Mouse (Mus musculus): ENCODE measurements around the gene Cd72.
"Not testable (repeated sequence)": the region's sequence is repeated elsewhere in the genome, so short reads cannot be mapped to it uniquely, and the experiment has no call there.

Gene Cd72

DNA sequence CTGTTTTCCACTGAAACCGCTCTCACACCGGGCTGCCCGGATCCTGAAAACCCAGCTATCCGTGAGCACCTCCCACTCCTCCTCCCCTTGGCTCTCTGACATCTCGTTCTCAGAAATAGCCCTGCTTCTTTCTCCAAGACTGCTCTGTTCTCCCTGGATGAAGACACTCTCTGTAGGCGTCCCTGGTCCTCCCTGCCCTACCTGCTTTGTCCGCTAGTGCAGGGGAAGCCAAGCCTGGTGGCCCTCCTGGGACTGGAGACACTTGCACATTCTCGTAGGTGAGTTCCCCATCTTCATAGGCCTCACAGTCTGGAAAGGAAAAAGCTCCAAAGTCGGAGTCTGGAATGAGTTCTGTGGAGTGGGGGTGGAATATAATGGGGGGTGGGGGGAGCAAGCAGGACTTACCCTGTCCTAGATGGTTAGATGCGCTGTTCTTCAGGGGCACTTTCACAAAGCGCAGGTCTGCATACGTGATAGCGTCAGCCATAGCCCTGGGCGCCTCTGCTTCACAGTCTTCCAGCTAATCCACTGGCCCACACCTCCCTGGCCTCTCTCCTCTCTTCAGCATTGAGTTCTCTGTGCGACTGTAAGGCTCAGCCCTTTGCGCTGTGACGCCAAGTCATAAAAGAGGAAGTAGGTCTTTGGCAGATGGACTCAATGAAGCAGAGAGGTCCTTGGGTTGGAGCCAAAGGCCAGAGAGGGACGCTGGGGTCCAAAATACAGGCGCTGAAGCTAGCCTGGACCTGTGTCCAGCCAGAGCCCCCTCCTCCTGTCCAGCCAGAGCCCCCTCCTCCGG, at the start of gene Cd72:
Cd72 (minus strand) TSS at position 588 of the 796 bp plus-strand sequence.
- peak in 1 of 2 experiments; percentile 53 for DNase-seq (ENCODE audit: low spot score in 2 of 2)

- no peak for DNase-seq (ENCODE audit: low spot score in 2 of 2)
Measured at GRCm38 (mm10) chr4:43503506-43503905, 49.1 kb upstream of the Cd72 start.

GRCm38 (mm10) chr4:43503041-43503440, 48.6 kb upstream of the Cd72 start:
- DNase-seq (ENCODE audit: low spot score in 2 of 2) = no peak

DNA sequence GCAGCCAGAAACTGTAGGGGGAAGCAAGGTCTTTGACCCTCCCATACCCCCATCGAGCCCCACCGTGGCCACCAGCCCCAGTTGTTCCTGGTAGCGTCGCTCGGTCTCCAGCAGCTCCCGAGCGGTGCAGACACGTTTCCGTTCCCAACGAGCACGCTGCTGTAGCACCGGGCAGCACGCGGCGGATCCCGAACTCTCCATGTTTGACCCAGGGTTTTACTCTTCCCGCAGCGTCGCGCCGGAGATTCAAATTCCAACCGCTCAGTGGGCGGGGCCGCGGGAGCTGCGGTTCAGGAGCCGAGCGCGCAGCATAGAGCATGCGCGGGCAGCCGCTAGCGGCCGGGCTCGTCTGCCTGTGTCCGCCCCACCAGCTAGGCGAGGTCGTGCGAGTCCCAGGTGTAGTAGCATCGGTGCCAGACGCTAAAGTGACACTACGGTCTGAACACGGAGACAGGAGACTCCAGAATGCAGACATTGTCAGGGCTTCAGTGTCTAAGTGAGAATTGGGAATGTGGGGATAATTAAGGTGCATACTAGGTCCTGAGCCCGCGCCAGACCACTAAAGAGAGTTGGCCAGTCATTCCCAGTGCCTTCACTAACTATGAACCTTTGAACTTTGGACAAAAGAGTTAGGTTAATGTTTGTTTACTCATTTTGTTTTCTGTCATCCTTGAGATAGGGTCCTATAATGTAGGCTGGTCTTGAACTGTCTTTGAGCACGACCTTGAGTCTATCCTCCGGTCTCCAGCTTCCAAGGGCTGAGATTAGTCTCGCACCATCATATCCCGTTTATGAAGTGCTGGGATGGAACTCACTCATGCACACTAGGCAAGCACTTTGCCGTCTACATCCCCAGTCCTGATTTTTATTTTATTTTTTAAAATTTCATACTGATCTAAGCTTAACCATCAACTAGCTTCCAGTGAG, 45.2 kb upstream of the Cd72 start, which contains the start of gene Arhgef39:
Arhgef39 (minus strand) TSS at position 289 of the 927 bp plus-strand sequence.
- DNase-seq (ENCODE audit: low spot score in 2 of 2) = peak; percentile 83 to 92

- DNase-seq (ENCODE audit: low spot score in 2 of 2) = peak; percentile 60 to 66
Measured at GRCm38 (mm10) chr4:43498983-43499382, 44.6 kb upstream of the Cd72 start.

DNA sequence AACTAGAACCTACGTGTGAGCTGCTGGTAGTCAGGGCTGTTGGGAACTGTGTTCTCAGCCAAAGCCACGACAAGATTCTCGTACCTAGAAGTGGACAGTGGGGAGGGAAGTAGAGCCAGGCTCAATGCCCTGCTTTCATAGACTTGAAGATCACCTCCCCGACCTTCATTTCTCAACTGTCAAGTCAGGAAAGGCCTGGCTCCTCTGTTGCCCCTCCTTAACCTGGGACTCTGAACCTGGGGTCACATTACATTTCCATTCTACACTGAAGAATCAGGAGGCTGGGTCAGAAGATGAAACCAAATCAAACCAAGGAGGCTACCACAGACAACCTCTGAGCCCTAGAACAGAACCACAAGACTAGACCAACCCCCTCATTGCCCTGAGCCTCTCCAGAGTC, 43.5 kb upstream of the Cd72 start:
- DNase-seq (ENCODE audit: low spot score in 2 of 2) = no peak

DNA sequence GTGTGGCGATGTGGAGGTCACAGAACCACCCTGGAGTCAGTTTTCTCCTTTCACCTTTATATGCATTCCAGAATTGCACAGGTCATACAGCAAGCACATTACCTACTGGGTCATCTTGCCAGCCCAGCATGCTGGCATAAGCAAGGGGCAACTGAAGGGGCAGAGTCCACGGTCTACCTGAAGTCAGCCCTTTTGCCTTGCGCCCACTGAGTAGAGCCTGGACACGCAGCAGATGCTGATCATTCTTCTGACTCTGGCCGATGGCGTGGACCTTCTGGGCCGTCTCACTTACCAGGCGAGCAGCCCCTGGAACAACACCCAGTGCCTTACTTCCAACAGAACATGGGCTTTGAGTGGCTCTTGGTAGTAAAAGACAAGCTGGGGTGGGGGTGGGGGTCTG, 43.0 kb upstream of the Cd72 start:
- DNase-seq (ENCODE audit: low spot score in 2 of 2) = no peak

DNA sequence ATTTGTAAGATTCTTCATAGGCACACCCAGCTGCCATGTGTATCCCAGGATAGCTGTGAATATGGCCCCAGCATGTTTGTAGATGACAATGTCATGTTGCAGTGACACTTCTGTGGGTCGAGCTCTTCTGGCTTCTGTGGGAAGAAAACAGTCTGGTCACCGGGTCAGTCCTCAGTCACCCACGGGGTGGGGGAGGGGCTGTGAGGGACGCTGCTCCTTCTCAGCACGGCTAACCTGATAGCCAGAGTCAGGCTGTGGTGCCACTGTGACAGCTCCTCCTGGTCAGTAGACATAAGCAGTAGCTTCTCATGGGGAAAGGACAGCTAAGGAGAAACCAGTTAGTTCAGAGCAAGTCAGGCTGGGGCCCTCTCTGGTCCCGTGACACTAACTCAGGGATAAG, 42.2 kb upstream of the Cd72 start:
- DNase-seq (ENCODE audit: low spot score in 2 of 2) = no peak

DNA sequence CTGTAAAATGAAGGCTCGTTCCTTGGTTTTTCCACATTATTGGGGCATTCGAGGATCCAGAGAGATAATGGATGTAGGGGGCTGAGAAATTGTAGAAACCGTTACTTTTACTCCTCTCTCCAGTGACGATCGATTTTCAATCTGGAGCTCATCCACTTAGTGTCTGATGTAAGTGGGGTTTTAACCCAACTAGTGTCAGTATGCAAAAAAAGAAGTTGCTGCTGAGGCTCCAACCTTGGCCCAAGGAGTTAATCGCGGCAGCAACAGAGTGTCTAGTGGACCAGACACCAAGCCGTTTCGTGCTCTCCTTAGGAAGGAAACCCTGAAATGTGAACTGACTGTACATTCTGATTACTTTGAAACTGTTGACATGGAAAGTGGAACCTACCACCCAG, 39.4 kb upstream of the Cd72 start:
- no peak for DNase-seq (ENCODE audit: low spot score in 2 of 2)

DNA sequence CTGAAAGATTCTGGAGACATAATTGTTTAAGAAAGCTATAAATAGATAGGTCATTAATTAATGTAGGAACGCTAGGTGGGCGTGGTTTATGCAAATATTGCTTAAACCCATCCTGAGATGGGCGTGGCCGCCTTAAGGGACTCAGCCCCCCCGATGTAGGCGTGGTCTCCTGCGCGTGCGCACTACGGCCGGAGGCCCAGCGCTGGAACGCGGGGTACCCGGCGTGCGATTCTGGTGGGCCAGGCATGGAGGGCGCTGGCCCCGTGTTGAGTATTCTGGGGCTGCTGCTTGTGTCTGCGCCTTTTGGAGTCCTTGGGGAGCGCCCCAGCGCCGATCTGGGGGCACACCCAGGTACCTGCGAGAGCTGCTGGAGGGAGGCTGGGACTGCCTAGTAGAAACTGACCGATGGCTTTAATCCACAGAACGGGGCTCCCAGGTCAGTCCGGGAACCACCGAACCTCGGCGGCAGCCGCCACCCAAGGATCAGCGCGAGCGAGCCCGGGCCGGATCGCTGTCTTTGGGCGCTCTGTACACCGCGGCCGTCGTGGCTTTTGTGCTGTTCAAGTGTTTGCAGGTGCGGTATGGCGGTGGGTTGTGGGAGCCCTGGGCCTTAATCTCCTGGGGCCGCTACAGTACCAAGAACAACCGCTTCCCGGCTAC, 38.9 kb upstream of the Cd72 start:
- DNase-seq (ENCODE audit: low spot score in 2 of 2) = peak; percentile 97

- DNase-seq (ENCODE audit: low spot score in 2 of 2) = peak; percentile 77 to 87
Measured at GRCm38 (mm10) chr4:43492821-43493185, 38.4 kb upstream of the Cd72 start, which contains the start of gene Ccdc107. Ccdc107 (plus strand) TSS chr4:43492900.

DNA sequence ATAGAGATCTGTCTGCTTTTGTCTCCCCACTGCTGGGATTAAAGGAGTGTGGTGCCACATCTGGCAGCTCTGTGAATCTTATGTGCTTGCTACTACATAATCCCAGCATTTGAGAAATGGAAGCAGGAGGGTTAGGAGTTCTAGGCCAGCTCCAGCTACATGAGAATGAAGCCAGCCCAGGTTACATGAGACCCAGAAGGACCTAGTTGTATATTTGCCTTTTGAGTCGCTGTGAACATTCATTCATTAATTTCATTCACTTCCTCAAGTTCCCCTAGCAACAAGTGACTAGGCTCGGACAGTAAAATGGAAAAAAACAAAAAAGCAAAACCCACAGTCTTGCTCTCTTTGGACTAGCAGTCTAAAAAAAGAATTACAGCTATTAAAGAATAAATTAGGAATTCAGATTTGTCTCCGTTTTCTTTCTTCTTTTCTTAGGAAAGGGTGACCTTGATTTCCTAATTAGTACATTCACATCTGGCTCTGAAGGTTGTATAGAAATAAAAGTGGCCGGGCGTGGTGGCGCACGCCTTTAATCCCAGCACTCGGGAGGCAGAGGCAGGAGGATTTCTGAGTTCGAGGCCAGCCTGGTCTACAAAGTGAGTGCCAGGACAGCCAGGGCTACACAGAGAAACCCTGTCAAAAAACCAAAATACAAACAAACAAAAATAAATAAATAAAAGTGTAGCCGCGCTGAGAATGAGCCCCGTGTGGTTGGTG, 37.8 kb upstream of the Cd72 start:
- no peak for DNase-seq (ENCODE audit: low spot score in 2 of 2)

GRCm38 (mm10) chr4:43490801-43491200, 36.4 kb upstream of the Cd72 start:
- DNase-seq (ENCODE audit: low spot score in 2 of 2) = no peak

DNA sequence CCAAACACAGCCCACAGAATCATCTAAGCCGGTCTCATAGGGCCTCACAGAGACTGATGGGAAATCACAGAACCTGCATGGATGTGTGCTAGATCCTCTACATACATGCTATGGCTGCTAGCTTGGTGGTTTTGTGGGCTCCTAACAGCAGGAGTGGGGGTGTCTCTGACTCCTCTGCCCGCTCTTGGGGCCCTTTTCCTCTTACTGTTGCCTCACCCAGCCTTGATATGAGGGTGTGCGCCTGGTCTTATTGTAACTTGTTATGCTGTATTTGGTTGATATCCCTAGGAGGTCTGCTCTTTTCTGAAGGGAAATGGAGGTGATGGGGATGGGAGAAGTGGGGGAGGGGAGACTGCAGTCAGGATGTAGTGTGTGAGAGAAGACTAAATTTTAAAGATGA, 35.2 kb upstream of the Cd72 start:
- DNase-seq (ENCODE audit: low spot score in 2 of 2) = no peak

- DNase-seq (ENCODE audit: low spot score in 2 of 2) = not testable (repeated sequence)
Measured at GRCm38 (mm10) chr4:43485666-43486065, 31.2 kb upstream of the Cd72 start.

- peak in 1 of 2 experiments; percentile 41 for DNase-seq (ENCODE audit: low spot score in 2 of 2)
Measured at GRCm38 (mm10) chr4:43483535-43484091, 29.2 kb upstream of the Cd72 start, which contains the start of gene Sit1. Sit1 (minus strand) TSS chr4:43483734.

- no peak for DNase-seq (ENCODE audit: low spot score in 2 of 2)
Measured at GRCm38 (mm10) chr4:43482591-43482990, 28.2 kb upstream of the Cd72 start.

GRCm38 (mm10) chr4:43481894-43482456, 27.5 kb upstream of the Cd72 start:
- DNase-seq (ENCODE audit: low spot score in 2 of 2) = no peak

DNA sequence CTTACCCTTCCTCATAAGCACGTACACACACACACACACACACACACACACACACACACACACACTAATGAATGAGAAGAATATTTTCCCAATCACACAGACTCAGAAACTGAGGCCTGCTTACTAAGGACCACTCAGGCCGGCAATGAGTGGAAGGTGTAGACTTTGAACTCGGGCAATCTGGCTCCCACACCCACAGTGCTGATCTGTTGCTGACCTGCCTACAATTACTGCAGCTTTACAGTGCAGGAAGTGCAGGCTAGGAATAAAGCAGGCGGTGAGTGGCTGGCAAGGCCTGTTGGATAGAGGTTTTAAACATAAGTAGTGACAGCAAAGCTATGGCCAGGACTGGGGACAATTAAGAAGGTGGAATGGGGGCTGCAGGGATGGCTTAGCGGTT, 26.6 kb upstream of the Cd72 start:
- DNase-seq (ENCODE audit: low spot score in 2 of 2) = no peak
